Mouse (Mus musculus) ES-E14 (cell line): ENCODE data around the gene Pbx2.

Experiments used
- CHD2 ChIP-seq: IDR thresholded peaks from 2 replicates; pipeline ENCODE4 v1.6.1; 2014; ENCODE audit warnings: mild to moderate bottlenecking, low read depth, low read length, inconsistent platforms
- HCFC1 ChIP-seq: IDR thresholded peaks from 2 replicates; pipeline ENCODE4 v1.6.1; 2012; ENCODE audit warnings: low read length, inconsistent platforms, borderline replicate concordance; ENCODE audit not compliant: insufficient read depth
- MAFK ChIP-seq: IDR thresholded peaks from 2 replicates; pipeline ENCODE4 v1.6.1; 2014; ENCODE audit warnings: mild to moderate bottlenecking, low read depth, low read length, inconsistent platforms; ENCODE audit not compliant: insufficient read depth
- ZC3H11A ChIP-seq: IDR thresholded peaks from 2 replicates; pipeline ENCODE4 v1.6.1; 2012; ENCODE audit warnings: low read depth, mild to moderate bottlenecking, inconsistent platforms, low read length, borderline replicate concordance
- ZNF384 ChIP-seq: IDR thresholded peaks from 2 replicates; pipeline ENCODE4 v1.6.1; 2012; ENCODE audit warnings: low read depth, low read length, inconsistent platforms

GRCm38 (mm10) chr17:34587814-34588213 lies 3.3 kb upstream of the Pbx2 start:
- TF ChIP-seq HCFC1, result no peak
- no peak for TF ChIP-seq ZC3H11A
- no peak for TF ChIP-seq CHD2
- TF ChIP-seq ZNF384, result no peak
- no peak for TF ChIP-seq MAFK
